Mouse (Mus musculus) lung, embryonic 15.5 days (tissue): Measurements from ENCODE around the gene Helz. TPM values are rescaled to one million over a fixed set of nuclear protein-coding genes. Genes with fewer than 3 reads are reported as not detected.

ENCODE experiments used
- ATAC-seq: fragments of 200-750 bp; cut with Nextera tagmentation; 2 replicates; pipeline ENCODE4 v1.8.0; 2017; ENCODE audit warnings: moderate number of reproducible peaks, borderline replicate concordance; ENCODE audit not compliant: low FRiP score, low TSS enrichment; ENCODE audit errors: extremely low read depth
- H3K27ac ChIP-seq: fragments of 300-500 bp; sonication (generic); 2 replicates; pipeline ENCODE4 v1.5.1; 2015; ENCODE audit warnings: moderate library complexity, mild to moderate bottlenecking, inconsistent platforms
- H3K27me3 ChIP-seq: fragments of 300-500 bp; sonication (generic); 2 replicates; pipeline ENCODE4 v1.6.1; 2015; ENCODE audit warnings: inconsistent platforms
- H3K36me3 ChIP-seq: fragments of 300-500 bp; sonication (generic); 2 replicates; pipeline ENCODE4 v1.6.1; 2015; ENCODE audit warnings: inconsistent platforms
- H3K4me1 ChIP-seq: fragments of 300-500 bp; sonication (generic); 2 replicates; pipeline ENCODE4 v1.6.1; 2015; ENCODE audit warnings: inconsistent platforms
- H3K4me2 ChIP-seq: fragments of 300-500 bp; sonication (generic); 2 replicates; pipeline ENCODE4 v1.6.1; 2015; ENCODE audit warnings: inconsistent platforms, mild to moderate bottlenecking, moderate library complexity
- H3K4me3 ChIP-seq: fragments of 300-500 bp; sonication (generic); 2 replicates; pipeline ENCODE4 v1.5.1; 2015; ENCODE audit warnings: mild to moderate bottlenecking, inconsistent platforms
- H3K9ac ChIP-seq: fragments of 300-500 bp; sonication (generic); 2 replicates; pipeline ENCODE4 v1.6.1; 2015; ENCODE audit warnings: inconsistent platforms
- H3K9me3 ChIP-seq: fragments of 300-500 bp; sonication (generic); 2 replicates; pipeline ENCODE4 v1.6.1; 2016; ENCODE audit warnings: inconsistent platforms
- WGBS: fragments of 180-500 bp; shearing (Covaris S2); methylation state at CpG from one replicate; pipeline ENCODE4 v1.1.7; 2015; 5-methylcytosine and 5-hydroxymethylcytosine counted together
- microRNA-seq: library from miRNA; unstranded; fragments of <30 nt; microRNA quantifications from one replicate; pipeline ENCODE4, GENCODE M21; 2016
- polyA plus RNA-seq: library from polyadenylated mRNA; unstranded; fragments of >200 nt; fragmentation: Nextera tagmentation; extraction: Ambion mirVana; gene quantifications from 2 replicates; pipeline ENCODE4 v1.2.1, GENCODE M21; 2015

Helz gene
- polyA plus RNA-seq, 1 experiment from 2014 or later: 20.2 TPM

DNA sequence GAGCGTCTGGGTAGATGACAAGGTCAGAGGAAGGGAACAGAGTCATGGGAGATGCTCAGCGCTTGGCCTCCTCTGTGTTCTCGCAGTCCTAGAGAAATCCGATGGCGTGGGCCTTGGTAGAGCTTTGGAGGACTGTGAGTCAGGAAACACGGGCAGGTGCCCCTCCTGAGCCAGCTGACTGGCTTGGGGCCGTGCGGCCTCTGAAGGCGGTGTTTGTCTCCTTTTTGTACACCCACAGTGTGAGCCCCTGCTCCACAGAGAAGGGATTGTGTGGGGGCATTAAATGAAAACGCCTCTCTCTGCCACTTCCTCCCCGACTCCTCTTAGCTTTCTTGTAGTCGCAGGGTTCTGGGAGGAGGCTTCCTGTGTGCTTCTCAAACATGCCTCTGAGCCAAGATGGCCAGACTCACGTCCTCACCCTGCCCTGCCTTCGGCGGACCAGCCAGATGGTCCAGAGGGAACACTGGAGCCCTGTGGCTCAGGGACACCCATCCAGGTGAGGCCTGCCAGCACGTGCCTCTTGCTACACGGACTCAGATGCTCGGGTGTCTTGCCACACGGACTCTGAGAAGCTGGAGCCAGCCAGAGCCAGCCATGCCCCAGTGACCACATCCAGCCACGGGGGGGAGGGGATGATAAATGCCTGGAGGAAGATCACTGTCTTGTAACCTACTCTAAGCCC is 190.8 kb downstream of the Helz start:
- no peak overlapping the region for H3K4me3 ChIP-seq
- no peak overlapping the region for H3K9ac ChIP-seq
- no peaks in the 10 kb centered on the region for H3K36me3 ChIP-seq
- H3K27ac ChIP-seq: no peak overlapping the region
- H3K9me3 ChIP-seq: no peaks in the 10 kb centered on the region
- H3K4me2 ChIP-seq: no peak overlapping the region
- 78% methylated on average over 20 of the region's 20 CpGs for WGBS
- no peaks in the 10 kb centered on the region for H3K27me3 ChIP-seq
- ATAC-seq: no peak
- no peaks in the 10 kb centered on the region for H3K4me1 ChIP-seq

DNA sequence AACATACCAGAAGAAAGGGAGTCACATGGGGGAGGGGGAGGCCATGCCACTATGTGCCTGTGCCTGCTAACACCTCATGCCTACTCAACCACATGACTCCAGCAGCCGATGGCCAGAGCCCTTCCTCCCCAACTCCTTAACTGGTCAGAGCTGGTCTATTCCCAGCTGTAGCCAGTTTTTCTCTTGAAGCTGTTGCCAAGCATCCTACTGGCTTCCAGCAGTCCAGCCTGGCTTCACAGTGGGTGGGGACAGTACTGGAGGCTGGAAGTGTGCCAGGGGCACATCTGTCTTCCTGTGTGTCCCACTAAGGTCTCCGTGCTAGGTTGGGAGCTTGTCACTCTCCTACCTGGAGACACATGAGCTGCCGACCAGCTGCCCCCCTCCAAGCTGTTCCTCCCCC is 195.4 kb downstream of the Helz start:
- 28% methylated on average over 3 of the region's 3 CpGs for WGBS
- ATAC-seq: no peak
- no peak overlapping the region for H3K9ac ChIP-seq
- no peaks in the 10 kb centered on the region for H3K27me3 ChIP-seq
- H3K4me2 ChIP-seq: no peak overlapping the region
- H3K36me3 ChIP-seq: no peaks in the 10 kb centered on the region
- H3K4me3 ChIP-seq: no peak overlapping the region
- no peaks in the 10 kb centered on the region for H3K4me1 ChIP-seq
- no peak overlapping the region for H3K27ac ChIP-seq
- no peaks in the 10 kb centered on the region for H3K9me3 ChIP-seq

Small RNAs within 50 kb of the gene (microRNA-seq; reads per million reads assigned to microRNA genes)
- not detected for gene Mir6932

Other genes with a start within 250 kb of the Helz start
- 15.9 and 16.7 TPM in 2 replicates for gene Pitpnc1, start 77.2 kb upstream of the Helz start, polyA plus RNA-seq
- 166 and 178 TPM in 2 replicates for gene Psmd12, start 68.4 kb upstream of the Helz start, polyA plus RNA-seq
- gene Cacng1, start 168.6 kb downstream of the Helz start, polyA plus RNA-seq: 0.43 TPM in 1 of 2 replicates, not detected in the other
- gene Cacng4, start 246.6 kb downstream of the Helz start, polyA plus RNA-seq: 1.2 and 2.1 TPM in 2 replicates